Mouse (Mus musculus) testis, adult 2 months (tissue): ENCODE measurements around the gene BC035044.
"Not testable (repeated sequence)": the region's sequence is repeated elsewhere in the genome, so short reads cannot be mapped to it uniquely, and the experiment has no call there.

ENCODE experiments used
- CTCF ChIP-seq: fragments of 200-500 bp; IDR thresholded peaks from 2 replicates; pipeline ENCODE4 v1.5.1; 2012; ENCODE audit warnings: low read depth, mild to moderate bottlenecking, inconsistent platforms, low read length, moderate library complexity; ENCODE audit not compliant: control insufficient read depth, insufficient read depth, insufficient replicate concordance
- POLR2A ChIP-seq: fragments of 200-500 bp; IDR thresholded peaks from 2 replicates; pipeline ENCODE4 v1.6.1; 2012; ENCODE audit warnings: low read depth, mild to moderate bottlenecking, inconsistent platforms, low read length, moderate library complexity; ENCODE audit not compliant: control insufficient read depth

DNA sequence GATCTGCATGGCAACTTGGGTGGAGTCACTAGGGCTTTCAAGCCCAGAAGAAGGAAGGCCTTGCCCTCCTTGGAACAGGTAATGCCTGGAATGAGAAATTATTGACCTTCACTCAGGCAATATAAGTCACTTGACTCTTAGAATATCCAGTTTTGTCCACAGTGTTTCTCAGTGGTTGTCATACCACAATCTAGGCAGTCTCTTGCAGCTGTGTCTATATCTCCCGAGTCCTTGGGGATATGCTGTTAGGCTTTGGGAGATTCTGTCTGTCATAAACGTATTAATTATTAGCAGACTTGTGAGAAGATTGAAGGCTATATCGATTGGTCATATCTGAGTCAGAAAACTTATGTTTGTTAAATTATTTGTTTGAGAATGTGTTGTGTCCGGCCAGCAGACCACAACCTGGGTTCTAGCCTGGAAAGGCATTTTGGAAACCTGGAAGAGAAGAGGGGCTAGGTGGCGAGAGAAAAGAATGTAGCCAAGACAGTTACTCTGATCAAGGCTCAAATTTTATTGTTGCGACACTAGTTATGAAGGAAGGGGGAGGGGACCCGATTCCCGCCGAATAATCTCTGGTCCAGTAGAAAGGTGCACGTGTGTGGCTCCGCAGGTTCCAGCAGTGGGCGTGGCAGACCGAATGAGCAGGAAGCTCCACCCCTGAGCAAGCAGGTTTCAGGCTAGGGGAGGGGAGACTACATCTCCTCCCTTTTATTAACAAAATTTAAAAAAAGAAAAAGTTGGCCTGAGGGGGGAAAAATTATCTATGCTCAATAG lies 45.2 kb upstream of the BC035044 start:
- not testable (repeated sequence) for TF ChIP-seq CTCF, POLR2A
